Mouse (Mus musculus) layer of hippocampus, adult 9-10 months (tissue): ENCODE measurements around the gene Acvr2b.

Experiments used
- DNase-seq: peaks from one replicate; pipeline ENCODE4 v3.0.0; 2022; ENCODE audit warnings: low spot score

Gene Acvr2b

GRCm38 (mm10) chr9:119473608-119474164 lies 71.8 kb downstream of the Acvr2b start:
- no peak for DNase-seq

GRCm38 (mm10) chr9:119474717-119475611 lies 73.0 kb downstream of the Acvr2b start:
- no peak for DNase-seq

GRCm38 (mm10) chr9:119477754-119478153 lies 75.8 kb downstream of the Acvr2b start:
- DNase-seq, result no peak

GRCm38 (mm10) chr9:119478345-119478744 lies 76.4 kb downstream of the Acvr2b start:
- no peak for DNase-seq

GRCm38 (mm10) chr9:119479297-119479696 lies 77.4 kb downstream of the Acvr2b start:
- DNase-seq, result no peak

- DNase-seq, result no peak
Measured at GRCm38 (mm10) chr9:119481612-119482011, 79.7 kb downstream of the Acvr2b start.

- DNase-seq, result no peak
Measured at GRCm38 (mm10) chr9:119483554-119484353, 81.8 kb downstream of the Acvr2b start.

- DNase-seq, result no peak
Measured at GRCm38 (mm10) chr9:119484420-119484819, 82.5 kb downstream of the Acvr2b start.
